Mouse (Mus musculus) myocyte (in vitro differentiated cells): ENCODE measurements at regions not wholly inside any gene's neighbourhood (a gene's known extent, or its start where the extent isn't known, plus 50 kb on each side); places are given as distances from the start of the nearest gene placed in this dataset.

ENCODE experiments used
- CEBPB ChIP-seq: IDR thresholded peaks from 2 replicates; pipeline ENCODE4 v1.6.1; 2011; ENCODE audit warnings: mild to moderate bottlenecking, moderate library complexity; ENCODE audit not compliant: poor library complexity, insufficient read depth, severe bottlenecking
- E2F4 ChIP-seq: IDR thresholded peaks from one replicate; pipeline ENCODE4 v1.6.1; 2011; ENCODE audit warnings: mild to moderate bottlenecking, control low read depth, moderate library complexity; ENCODE audit not compliant: insufficient read depth
- MYOD1 ChIP-seq, 3 experiments: IDR thresholded peaks; one replicate each; pipeline ENCODE4 v1.6.1; 2011; ENCODE audit warnings: control low read depth in 2 of 3, low read depth in 2 of 3, mild to moderate bottlenecking in 2 of 3, moderate library complexity in 1 of 3; ENCODE audit not compliant: insufficient read length in 2 of 3, control insufficient read depth in 1 of 3
- POLR2A ChIP-seq: IDR thresholded peaks from one replicate; pipeline ENCODE4 v1.6.1; 2011; ENCODE audit warnings: low read depth, mild to moderate bottlenecking, control low read depth, moderate library complexity; ENCODE audit not compliant: insufficient read length
- POLR2AphosphoS2 ChIP-seq: IDR thresholded peaks from one replicate; pipeline ENCODE4 v1.6.1; 2011; ENCODE audit warnings: low read depth, control low read depth; ENCODE audit not compliant: insufficient read length
- REST ChIP-seq: IDR thresholded peaks from one replicate; pipeline ENCODE4 v1.6.1; 2011; ENCODE audit warnings: mild to moderate bottlenecking, control low read depth, moderate library complexity; ENCODE audit not compliant: insufficient read depth, insufficient read length
- TCF12 ChIP-seq: IDR thresholded peaks from one replicate; pipeline ENCODE4 v1.6.1; 2011; ENCODE audit warnings: mild to moderate bottlenecking, control low read depth; ENCODE audit not compliant: poor library complexity, insufficient read depth, severe bottlenecking
- TCF3 ChIP-seq: IDR thresholded peaks from one replicate; pipeline ENCODE4 v1.6.1; 2011; ENCODE audit warnings: low read depth, control low read depth; ENCODE audit not compliant: insufficient read length
- USF1 ChIP-seq: IDR thresholded peaks from one replicate; pipeline ENCODE4 v1.6.1; 2011; ENCODE audit warnings: low read depth, mild to moderate bottlenecking, control low read depth, moderate library complexity

- TF ChIP-seq MYOD1 (IDR thresholded peaks at IDR 0.05; ENCODE audit: control insufficient read depth in 1 of 3, insufficient read length in 2 of 3, low read depth in 2 of 3), result no peak
- no peak for TF ChIP-seq CEBPB
- TF ChIP-seq POLR2A, result no peak
- TF ChIP-seq USF1, result no peak
- no peak for TF ChIP-seq TCF3
- TF ChIP-seq POLR2AphosphoS2, result no peak
- no peak for TF ChIP-seq E2F4
- no peak for TF ChIP-seq TCF12
- TF ChIP-seq REST, result no peak
These were observed 96.9 kb downstream of the Vegfa start for GRCm38 (mm10) chr17:45935291-45935690.
